Mouse (Mus musculus): Measurements from ENCODE around the gene Hecw2. TPM values are rescaled to one million over a fixed set of nuclear protein-coding genes. Genes with fewer than 3 reads are reported as not detected.

Gene Hecw2
- polyA plus RNA-seq, 1 experiment from 2014 or later: 5.5 TPM

GRCm38 (mm10) chr1:54017686-54018085 lies 177.3 kb downstream of the Hecw2 start:
- Histone ChIP-seq H3K27me3 (ENCODE audit: control insufficient read depth, insufficient read depth, low read length) (no peaks in the 10 kb centered on the region), H3K9me3 (ENCODE audit: control insufficient read depth, low read length) (no peaks in the 10 kb centered on the region), H3K36me3 (ENCODE audit: control insufficient read depth, insufficient read depth, low read length) (no peaks in the 10 kb centered on the region), H3K27ac (ENCODE audit: low read depth, low read length) (no peak overlapping the region), H3K4me3 (ENCODE audit: low read depth, low read length) (no peak overlapping the region), H3K4me2 (ENCODE audit: low read depth) (no peak overlapping the region), H3K4me1 (ENCODE audit: control insufficient read depth, insufficient read depth, low read length) (no peaks in the 10 kb centered on the region), H3K9ac (ENCODE audit: low read length) (no peak overlapping the region)
- DNase-seq (ENCODE audit: low spot score) (no peak), ATAC-seq (ENCODE audit: insufficient read depth, low FRiP score, low TSS enrichment) (no peak)
- WGBS: 79% methylated on average over 2 of the region's 2 CpGs

- WGBS: 63% methylated on average over 4 of the region's 4 CpGs
- Histone ChIP-seq H3K9me3 (ENCODE audit: control insufficient read depth, low read length) (no peaks in the 10 kb centered on the region), H3K27me3 (ENCODE audit: control insufficient read depth, insufficient read depth, low read length) (no peaks in the 10 kb centered on the region), H3K9ac (ENCODE audit: low read length) (no peak overlapping the region), H3K4me2 (ENCODE audit: low read depth) (no peak overlapping the region), H3K27ac (ENCODE audit: low read depth, low read length) (no peak overlapping the region), H3K36me3 (ENCODE audit: control insufficient read depth, insufficient read depth, low read length) (no peaks in the 10 kb centered on the region), H3K4me3 (ENCODE audit: low read depth, low read length) (no peak overlapping the region), H3K4me1 (ENCODE audit: control insufficient read depth, insufficient read depth, low read length) (no peaks in the 10 kb centered on the region)
- DNase-seq (ENCODE audit: low spot score) (no peak), ATAC-seq (ENCODE audit: insufficient read depth, low FRiP score, low TSS enrichment) (no peak)
Observed at GRCm38 (mm10) chr1:54015739-54016138, 179.2 kb downstream of the Hecw2 start.

DNA sequence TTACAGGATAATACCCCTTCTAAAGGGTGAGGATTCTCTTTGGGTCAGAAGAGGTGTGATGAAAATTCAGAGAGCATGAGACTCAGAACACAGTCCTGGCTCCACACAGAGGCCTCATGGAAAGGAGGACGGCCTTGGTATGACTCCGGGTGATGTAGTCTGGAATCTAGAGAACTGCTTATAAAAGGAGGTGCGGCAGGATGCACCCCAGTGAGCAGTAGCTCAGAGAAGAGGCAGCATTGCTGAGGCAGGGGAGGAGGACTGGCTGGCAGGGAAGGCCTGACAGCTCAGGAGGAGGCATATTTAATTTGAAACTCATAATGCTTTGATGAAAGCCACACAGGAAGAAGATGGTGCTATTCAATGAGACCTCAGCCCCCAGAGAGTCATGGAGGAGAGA lies 182.6 kb downstream of the Hecw2 start:
- 54% methylated on average over 3 of the region's 3 CpGs for WGBS
- H3K27me3 ChIP-seq (ENCODE audit: control insufficient read depth, insufficient read depth, low read length): no peaks in the 10 kb centered on the region
- no peak for DNase-seq (ENCODE audit: low spot score)
- H3K4me3 ChIP-seq (ENCODE audit: low read depth, low read length): no peak overlapping the region
- H3K27ac ChIP-seq (ENCODE audit: low read depth, low read length): no peak overlapping the region
- no peak overlapping the region for H3K9ac ChIP-seq (ENCODE audit: low read length)
- no peaks in the 10 kb centered on the region for H3K4me1 ChIP-seq (ENCODE audit: control insufficient read depth, insufficient read depth, low read length)
- H3K36me3 ChIP-seq (ENCODE audit: control insufficient read depth, insufficient read depth, low read length): no peaks in the 10 kb centered on the region
- no peak for ATAC-seq (ENCODE audit: insufficient read depth, low FRiP score, low TSS enrichment)
- H3K9me3 ChIP-seq (ENCODE audit: control insufficient read depth, low read length): no peaks in the 10 kb centered on the region
- H3K4me2 ChIP-seq (ENCODE audit: low read depth): no peak overlapping the region

GRCm38 (mm10) chr1:54009418-54010064 lies 185.4 kb downstream of the Hecw2 start:
- 82% methylated on average over 6 of the region's 6 CpGs for WGBS
- Histone ChIP-seq H3K36me3 (ENCODE audit: control insufficient read depth, insufficient read depth, low read length) (no peaks in the 10 kb centered on the region), H3K27ac (ENCODE audit: low read depth, low read length) (no peak overlapping the region), H3K9me3 (ENCODE audit: control insufficient read depth, low read length) (no peaks in the 10 kb centered on the region), H3K4me1 (ENCODE audit: control insufficient read depth, insufficient read depth, low read length) (no peaks in the 10 kb centered on the region), H3K9ac (ENCODE audit: low read length) (no peak overlapping the region), H3K4me2 (ENCODE audit: low read depth) (no peak overlapping the region), H3K4me3 (ENCODE audit: low read depth, low read length) (no peak overlapping the region), H3K27me3 (ENCODE audit: control insufficient read depth, insufficient read depth, low read length) (no peaks in the 10 kb centered on the region)
- DNase-seq (ENCODE audit: low spot score) (no peak), ATAC-seq (ENCODE audit: insufficient read depth, low FRiP score, low TSS enrichment) (no peak)

- 75% methylated on average over 5 of the region's 5 CpGs for WGBS
- no peaks in the 10 kb centered on the region for H3K36me3 ChIP-seq (ENCODE audit: control insufficient read depth, insufficient read depth, low read length)
- H3K9ac ChIP-seq (ENCODE audit: low read length): no peak overlapping the region
- no peak overlapping the region for H3K27ac ChIP-seq (ENCODE audit: low read depth, low read length)
- H3K4me1 ChIP-seq (ENCODE audit: control insufficient read depth, insufficient read depth, low read length): no peaks in the 10 kb centered on the region
- no peak overlapping the region for H3K4me2 ChIP-seq (ENCODE audit: low read depth)
- ATAC-seq (ENCODE audit: insufficient read depth, low FRiP score, low TSS enrichment) (no peak), DNase-seq (ENCODE audit: low spot score) (no peak)
- H3K9me3 ChIP-seq (ENCODE audit: control insufficient read depth, low read length): no peaks in the 10 kb centered on the region
- H3K27me3 ChIP-seq (ENCODE audit: control insufficient read depth, insufficient read depth, low read length): no peaks in the 10 kb centered on the region
- H3K4me3 ChIP-seq (ENCODE audit: low read depth, low read length): no peak overlapping the region
Observed at GRCm38 (mm10) chr1:54005860-54006386, 189.0 kb downstream of the Hecw2 start.

DNA sequence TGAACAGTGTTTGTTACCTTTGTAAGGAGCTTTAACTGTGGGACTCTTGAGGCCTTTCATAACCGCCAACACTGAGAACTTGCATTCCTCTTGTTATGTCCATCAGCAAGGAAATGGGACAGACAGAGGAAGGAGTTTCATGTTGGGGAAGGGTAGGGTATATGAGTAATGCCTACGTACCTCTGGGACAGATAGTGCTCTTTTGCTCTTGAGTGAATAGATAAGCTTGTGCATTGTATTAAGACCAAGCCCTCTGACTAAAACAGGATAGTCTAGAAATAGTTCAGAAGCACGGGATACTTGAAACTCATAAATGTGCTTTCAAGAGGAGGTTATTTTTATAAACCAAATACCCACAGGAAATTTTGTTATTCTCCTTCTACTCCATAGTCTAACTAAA lies 191.7 kb downstream of the Hecw2 start:
- Histone ChIP-seq H3K36me3 (ENCODE audit: control insufficient read depth, insufficient read depth, low read length) (no peaks in the 10 kb centered on the region), H3K27me3 (ENCODE audit: control insufficient read depth, insufficient read depth, low read length) (no peaks in the 10 kb centered on the region), H3K4me2 (ENCODE audit: low read depth) (no peak overlapping the region), H3K4me3 (ENCODE audit: low read depth, low read length) (no peak overlapping the region), H3K27ac (ENCODE audit: low read depth, low read length) (no peak overlapping the region), H3K9me3 (ENCODE audit: control insufficient read depth, low read length) (no peaks in the 10 kb centered on the region), H3K4me1 (ENCODE audit: control insufficient read depth, insufficient read depth, low read length) (no peaks in the 10 kb centered on the region), H3K9ac (ENCODE audit: low read length) (no peak overlapping the region)
- ATAC-seq (ENCODE audit: insufficient read depth, low FRiP score, low TSS enrichment) (no peak), DNase-seq (ENCODE audit: low spot score) (no peak)
- WGBS: 91% methylated on average over 3 of the region's 3 CpGs

DNA sequence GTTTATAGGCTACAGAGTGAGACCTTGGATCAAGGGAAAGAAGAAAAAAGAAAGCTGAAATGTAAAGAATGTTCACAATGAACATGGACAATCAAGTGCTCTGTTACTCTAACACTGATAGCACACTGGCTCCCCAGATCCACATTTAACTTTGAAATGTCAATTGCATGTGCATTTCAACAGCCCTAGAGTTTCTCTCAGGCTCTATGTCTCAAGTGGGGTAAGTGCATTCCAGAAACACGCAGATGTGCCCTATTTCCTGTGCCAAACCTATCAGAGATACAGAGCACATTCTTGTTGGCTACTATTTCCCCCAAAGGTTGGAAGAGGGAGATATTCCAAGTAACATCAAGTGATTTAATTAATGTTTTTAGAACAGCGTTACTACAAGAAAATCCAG lies 192.9 kb downstream of the Hecw2 start:
- no peak overlapping the region for H3K4me2 ChIP-seq (ENCODE audit: low read depth)
- 88% methylated on average over 2 of the region's 2 CpGs for WGBS
- no peak overlapping the region for H3K9ac ChIP-seq (ENCODE audit: low read length)
- H3K4me1 ChIP-seq (ENCODE audit: control insufficient read depth, insufficient read depth, low read length): no peaks in the 10 kb centered on the region
- H3K9me3 ChIP-seq (ENCODE audit: control insufficient read depth, low read length): no peaks in the 10 kb centered on the region
- ATAC-seq (ENCODE audit: insufficient read depth, low FRiP score, low TSS enrichment) (no peak), DNase-seq (ENCODE audit: low spot score) (no peak)
- H3K36me3 ChIP-seq (ENCODE audit: control insufficient read depth, insufficient read depth, low read length): no peaks in the 10 kb centered on the region
- H3K27ac ChIP-seq (ENCODE audit: low read depth, low read length): no peak overlapping the region
- H3K27me3 ChIP-seq (ENCODE audit: control insufficient read depth, insufficient read depth, low read length): no peaks in the 10 kb centered on the region
- H3K4me3 ChIP-seq (ENCODE audit: low read depth, low read length): no peak overlapping the region

DNA sequence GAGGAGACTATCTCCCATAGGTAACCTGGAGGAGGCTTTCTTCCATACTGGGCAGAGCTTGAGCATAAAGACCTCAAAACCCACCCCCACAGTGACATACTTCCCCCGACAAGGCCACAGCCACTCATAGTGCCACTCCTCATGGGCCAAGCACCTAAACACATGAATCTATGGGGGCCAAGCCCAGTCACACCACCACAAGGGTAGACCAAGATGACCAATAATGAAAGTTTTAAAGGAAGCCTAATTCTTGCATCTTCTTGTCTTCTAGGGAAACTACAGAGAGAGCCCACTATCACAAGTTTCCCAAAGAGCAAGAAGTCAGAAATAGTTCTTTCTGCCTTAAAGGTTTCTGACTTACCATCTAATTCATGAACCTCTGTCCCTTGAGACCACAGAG lies 197.7 kb downstream of the Hecw2 start:
- no peak for ATAC-seq (ENCODE audit: insufficient read depth, low FRiP score, low TSS enrichment)
- DNase-seq (ENCODE audit: low spot score): no peak
- Histone ChIP-seq H3K27me3 (ENCODE audit: control insufficient read depth, insufficient read depth, low read length) (no peaks in the 10 kb centered on the region), H3K9ac (ENCODE audit: low read length) (no peak overlapping the region), H3K9me3 (ENCODE audit: control insufficient read depth, low read length) (no peaks in the 10 kb centered on the region), H3K27ac (ENCODE audit: low read depth, low read length) (no peak overlapping the region), H3K4me1 (ENCODE audit: control insufficient read depth, insufficient read depth, low read length) (no peaks in the 10 kb centered on the region), H3K36me3 (ENCODE audit: control insufficient read depth, insufficient read depth, low read length) (no peaks in the 10 kb centered on the region), H3K4me3 (ENCODE audit: low read depth, low read length) (no peak overlapping the region), H3K4me2 (ENCODE audit: low read depth) (no peak overlapping the region)
- WGBS: 89% methylated on average over 1 of the region's 1 CpGs

- no peaks in the 10 kb centered on the region for H3K4me1 ChIP-seq (ENCODE audit: control insufficient read depth, insufficient read depth, low read length)
- WGBS: 85% methylated on average over 8 of the region's 8 CpGs
- H3K4me2 ChIP-seq (ENCODE audit: low read depth): no peak overlapping the region
- H3K27ac ChIP-seq (ENCODE audit: low read depth, low read length): no peak overlapping the region
- no peak for DNase-seq (ENCODE audit: low spot score)
- H3K4me3 ChIP-seq (ENCODE audit: low read depth, low read length): no peak overlapping the region
- H3K9ac ChIP-seq (ENCODE audit: low read length): no peak overlapping the region
- no peaks in the 10 kb centered on the region for H3K36me3 ChIP-seq (ENCODE audit: control insufficient read depth, insufficient read depth, low read length)
- no peaks in the 10 kb centered on the region for H3K27me3 ChIP-seq (ENCODE audit: control insufficient read depth, insufficient read depth, low read length)
- ATAC-seq (ENCODE audit: insufficient read depth, low FRiP score, low TSS enrichment): no peak
- no peaks in the 10 kb centered on the region for H3K9me3 ChIP-seq (ENCODE audit: control insufficient read depth, low read length)
Observed at GRCm38 (mm10) chr1:53986185-53986892, 208.6 kb downstream of the Hecw2 start.
